Mouse (Mus musculus) embryonic facial prominence, embryonic 15.5 days (tissue): ENCODE results near the gene Nfia. TPM values are rescaled to one million over a fixed set of nuclear protein-coding genes. Genes with fewer than 3 reads are reported as not detected.

Experiments used
- ATAC-seq: fragments of 200-750 bp; cut with Nextera tagmentation; 2 replicates; pipeline ENCODE4 v1.8.0; 2017; ENCODE audit warnings: low read depth, moderate TSS enrichment; ENCODE audit not compliant: insufficient number of reproducible peaks, low FRiP score, low TSS enrichment
- H3K27ac ChIP-seq: fragments of 300-500 bp; sonication (generic); replicated peaks from 2 replicates; pipeline ENCODE4 v1.5.1; 2015; ENCODE audit warnings: mild to moderate bottlenecking, inconsistent platforms
- H3K27me3 ChIP-seq: fragments of 300-500 bp; sonication (generic); 2 replicates; pipeline ENCODE4 v1.6.1; 2015; ENCODE audit warnings: inconsistent platforms
- H3K36me3 ChIP-seq: fragments of 300-500 bp; sonication (generic); 2 replicates; pipeline ENCODE4 v1.6.1; 2015; ENCODE audit warnings: mild to moderate bottlenecking, inconsistent platforms
- H3K4me1 ChIP-seq: fragments of 300-500 bp; sonication (generic); 2 replicates; pipeline ENCODE4 v1.6.1; 2015; ENCODE audit warnings: inconsistent platforms
- H3K4me2 ChIP-seq: fragments of 300-500 bp; sonication (generic); replicated peaks from 2 replicates; pipeline ENCODE4 v1.6.1; 2015; ENCODE audit warnings: mild to moderate bottlenecking, inconsistent platforms
- H3K4me3 ChIP-seq: fragments of 300-500 bp; sonication (generic); replicated peaks from 2 replicates; pipeline ENCODE4 v1.5.1; 2015; ENCODE audit warnings: mild to moderate bottlenecking, inconsistent platforms
- H3K9ac ChIP-seq: fragments of 300-500 bp; sonication (generic); 2 replicates; pipeline ENCODE4 v1.6.1; 2015; ENCODE audit warnings: inconsistent platforms
- H3K9me3 ChIP-seq: fragments of 300-500 bp; sonication (generic); replicated peaks from 2 replicates; pipeline ENCODE4 v1.6.1; 2016; ENCODE audit warnings: inconsistent platforms
- WGBS: fragments of 180-500 bp; shearing (Covaris S2); methylation state at CpG from one replicate; pipeline ENCODE4 v1.1.7; 2015; 5-methylcytosine and 5-hydroxymethylcytosine counted together
- polyA plus RNA-seq: library from polyadenylated mRNA; unstranded; fragments of >200 nt; fragmentation: Nextera tagmentation; extraction: Ambion mirVana; gene quantifications from 2 replicates; pipeline ENCODE4 v1.2.1, GENCODE M21; 2015

Nfia gene
- polyA plus RNA-seq, 1 experiment from 2014 or later: 55.4 TPM

DNA sequence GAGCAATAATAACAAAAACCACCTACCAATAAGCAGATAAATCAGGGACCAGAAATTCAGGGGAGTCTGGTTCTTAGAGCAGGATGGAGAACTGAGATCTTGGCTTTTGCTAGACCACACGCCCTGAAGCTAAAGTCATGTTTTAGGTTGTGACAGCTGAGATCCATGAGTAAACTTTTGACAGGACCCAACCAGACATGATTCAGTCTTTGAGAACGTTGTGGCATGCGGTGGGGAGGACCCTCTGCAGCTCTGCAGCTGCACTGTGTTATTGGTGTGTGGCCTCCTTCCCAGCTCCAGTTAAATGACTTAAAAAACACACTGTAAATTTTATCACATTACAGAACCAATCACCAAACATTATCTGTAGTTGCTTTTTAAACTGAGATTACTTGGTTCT, 87.8 kb downstream of the Nfia start:
- 24% methylated on average over 3 of the region's 3 CpGs for WGBS
- Histone ChIP-seq H3K9me3 (no peaks in the 10 kb centered on the region), H3K4me1 (peaks cover 10% of the 10 kb centered on the region), H3K4me2 (no peak overlapping the region), H3K27me3 (no peaks in the 10 kb centered on the region), H3K9ac (no peak overlapping the region), H3K4me3 (no peak overlapping the region), H3K27ac (no peak overlapping the region), H3K36me3 (no peaks in the 10 kb centered on the region)
- ATAC-seq: no peak

DNA sequence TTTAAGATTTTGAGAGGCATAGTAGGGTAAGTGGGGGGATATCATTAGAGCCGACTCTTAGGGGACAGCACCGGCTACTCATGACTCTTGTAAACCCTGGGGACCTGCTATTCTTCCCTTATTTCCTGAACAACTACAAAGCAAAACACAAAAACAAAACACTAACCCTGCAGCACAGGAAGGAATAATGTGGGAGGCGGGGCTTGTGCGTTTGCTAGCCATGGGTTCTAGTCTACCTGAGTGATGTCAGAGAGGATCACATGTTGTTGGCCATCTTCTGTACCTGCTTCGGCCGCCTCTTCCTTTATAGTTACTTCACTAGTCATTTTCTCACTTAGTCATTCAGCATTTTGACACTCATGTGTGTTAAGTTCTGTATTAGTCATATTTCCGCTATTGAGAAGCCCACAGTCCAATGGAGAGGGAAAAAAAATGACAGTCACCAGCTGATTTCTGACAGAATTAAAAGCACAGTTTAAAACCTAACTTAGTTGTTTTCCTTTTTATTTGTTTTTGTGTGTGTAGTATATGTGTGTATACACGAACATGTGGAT, 88.3 kb downstream of the Nfia start:
- ATAC-seq: no peak
- Histone ChIP-seq H3K9ac (no peak overlapping the region), H3K9me3 (no peaks in the 10 kb centered on the region), H3K4me3 (no peak overlapping the region), H3K4me2 (no peak overlapping the region), H3K27me3 (no peaks in the 10 kb centered on the region), H3K4me1 (peaks cover 5% of the 10 kb centered on the region), H3K27ac (no peak overlapping the region), H3K36me3 (no peaks in the 10 kb centered on the region)
- WGBS: 82% methylated on average over 8 of the region's 8 CpGs

- Histone ChIP-seq H3K9me3 (no peaks in the 10 kb centered on the region), H3K27ac (no peak overlapping the region), H3K36me3 (no peaks in the 10 kb centered on the region), H3K4me2 (no peak overlapping the region), H3K4me1 (peaks cover 3% of the 10 kb centered on the region; the same call in 1 of the 2 replicates), H3K9ac (no peak overlapping the region), H3K27me3 (no peaks in the 10 kb centered on the region), H3K4me3 (no peak overlapping the region)
- no peak for ATAC-seq
- WGBS: 87% methylated on average over 6 of the region's 6 CpGs
Observed at GRCm38 (mm10) chr4:97862379-97862778, 89.8 kb downstream of the Nfia start.

DNA sequence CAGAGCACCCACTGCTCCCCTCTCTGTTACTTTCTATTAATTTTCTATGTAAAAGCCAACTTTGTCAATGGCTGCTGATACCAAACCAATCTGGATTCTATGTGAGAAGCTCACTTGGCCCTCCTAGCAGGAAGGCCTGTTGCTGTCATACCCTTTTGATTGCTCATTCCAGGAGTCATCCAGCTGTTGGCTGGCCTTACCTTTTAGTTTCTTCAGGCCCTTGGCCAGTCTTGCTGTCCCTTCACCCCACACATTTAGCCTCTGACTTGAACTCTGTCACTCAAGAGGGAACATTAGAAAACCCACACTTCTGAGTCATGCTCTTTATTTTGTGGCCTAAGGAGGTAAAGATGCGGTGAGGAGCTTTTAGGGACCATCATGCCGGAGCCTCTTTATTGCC, 91.7 kb downstream of the Nfia start:
- no peak for ATAC-seq
- Histone ChIP-seq H3K4me1 (peaks cover 7% of the 10 kb centered on the region), H3K9ac (no peak overlapping the region), H3K4me3 (no peak overlapping the region), H3K27ac (no peak overlapping the region), H3K36me3 (no peaks in the 10 kb centered on the region), H3K4me2 (no peak overlapping the region), H3K27me3 (no peaks in the 10 kb centered on the region), H3K9me3 (no peaks in the 10 kb centered on the region)
- 95% methylated on average over 2 of the region's 2 CpGs for WGBS

- ATAC-seq: no peak
- WGBS: 57% methylated on average over 3 of the region's 3 CpGs
- H3K4me2 ChIP-seq: no peak overlapping the region
Observed at GRCm38 (mm10) chr4:97865410-97865953, 92.9 kb downstream of the Nfia start.

GRCm38 (mm10) chr4:97866463-97866862, 93.9 kb downstream of the Nfia start:
- 54% methylated on average over 5 of the region's 5 CpGs for WGBS
- no peaks in the 10 kb centered on the region for H3K27me3 ChIP-seq
- no peaks in the 10 kb centered on the region for H3K36me3 ChIP-seq
- H3K27ac ChIP-seq: no peak overlapping the region
- no peak for ATAC-seq
- peaks cover 21% of the 10 kb centered on the region for H3K4me1 ChIP-seq
- no peak overlapping the region for H3K4me3 ChIP-seq
- no peaks in the 10 kb centered on the region for H3K9me3 ChIP-seq
- H3K9ac ChIP-seq: no peak overlapping the region
- no peak overlapping the region for H3K4me2 ChIP-seq

More at GRCm38 (mm10) chr4:97865410-97865953, 92.9 kb downstream of the Nfia start:
- Histone ChIP-seq H3K4me1 (peaks cover 16% of the 10 kb centered on the region), H3K4me3 (no peak overlapping the region), H3K9me3 (no peaks in the 10 kb centered on the region), H3K27ac (no peak overlapping the region), H3K27me3 (no peaks in the 10 kb centered on the region), H3K9ac (no peak overlapping the region), H3K36me3 (no peaks in the 10 kb centered on the region)

DNA sequence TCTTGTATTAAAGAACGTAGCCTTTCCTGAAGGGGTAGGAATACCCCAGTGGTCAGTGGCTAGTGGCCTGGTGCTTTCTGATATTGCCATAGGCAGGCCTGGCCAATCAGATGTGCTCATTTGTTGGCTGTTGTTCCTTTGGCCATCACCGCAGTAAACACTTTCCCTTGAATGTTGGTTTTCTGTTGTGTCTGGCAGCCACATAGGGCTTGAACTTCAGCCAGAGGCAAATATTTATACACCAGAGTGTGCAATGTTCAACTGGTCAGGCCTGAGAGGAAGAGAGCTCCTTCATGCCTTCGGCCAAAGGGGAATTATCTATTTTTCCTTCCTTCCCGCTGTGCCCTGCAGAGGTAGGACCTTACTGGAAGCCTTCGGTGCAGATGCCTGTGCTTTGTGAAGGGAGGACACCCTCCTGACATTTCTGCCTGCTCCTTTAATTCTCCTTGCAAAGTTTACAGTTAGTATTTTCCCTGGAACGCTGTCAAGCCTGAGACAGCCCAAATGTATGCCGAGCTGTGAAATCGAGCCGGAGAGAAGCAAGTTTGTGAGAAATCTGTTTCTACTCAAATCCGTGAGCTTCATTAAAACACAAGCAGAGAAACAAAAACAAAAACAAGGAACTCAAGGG, 95.9 kb downstream of the Nfia start:
- H3K9ac ChIP-seq: no peak overlapping the region

GRCm38 (mm10) chr4:97868938-97869440, 96.5 kb downstream of the Nfia start:
- H3K9me3 ChIP-seq: no peaks in the 10 kb centered on the region
- H3K9ac ChIP-seq: peak overlapping the region; percentile 7; the same call in 1 of the 2 replicates
- peak overlapping the region; percentile 46 for H3K4me2 ChIP-seq
- peak overlapping the region; percentile 93 for H3K27ac ChIP-seq
- peaks cover 28% of the 10 kb centered on the region for H3K4me1 ChIP-seq
- ATAC-seq: peak; percentile 93
- no peaks in the 10 kb centered on the region for H3K27me3 ChIP-seq
- no peaks in the 10 kb centered on the region for H3K36me3 ChIP-seq
- 25% methylated on average over 27 of the region's 27 CpGs for WGBS
- peak overlapping the region; percentile 37 for H3K4me3 ChIP-seq

More for the DNA sequence above, 95.9 kb downstream of the Nfia start:
- H3K36me3 ChIP-seq: no peaks in the 10 kb centered on the region
- 26% methylated on average over 10 of the region's 10 CpGs for WGBS
- H3K27ac ChIP-seq: peak overlapping the region; percentile 93
- peak overlapping the region; percentile 37 for H3K4me3 ChIP-seq
- peak overlapping the region; percentile 46 for H3K4me2 ChIP-seq
- no peaks in the 10 kb centered on the region for H3K27me3 ChIP-seq
- peak; percentile 55 for ATAC-seq
- H3K9me3 ChIP-seq: no peaks in the 10 kb centered on the region
- peaks cover 28% of the 10 kb centered on the region for H3K4me1 ChIP-seq

GRCm38 (mm10) chr4:97869451-97869850, 96.9 kb downstream of the Nfia start:
- Histone ChIP-seq H3K36me3 (no peaks in the 10 kb centered on the region), H3K4me1 (peaks cover 28% of the 10 kb centered on the region), H3K27ac (peak overlapping the region; percentile 93), H3K9ac (peak overlapping the region; percentile 7; the same call in 1 of the 2 replicates), H3K9me3 (no peaks in the 10 kb centered on the region), H3K4me2 (peak overlapping the region; percentile 46), H3K4me3 (peak overlapping the region; percentile 37), H3K27me3 (no peaks in the 10 kb centered on the region)
- no peak for ATAC-seq
- WGBS: 32% methylated on average over 7 of the region's 7 CpGs

DNA sequence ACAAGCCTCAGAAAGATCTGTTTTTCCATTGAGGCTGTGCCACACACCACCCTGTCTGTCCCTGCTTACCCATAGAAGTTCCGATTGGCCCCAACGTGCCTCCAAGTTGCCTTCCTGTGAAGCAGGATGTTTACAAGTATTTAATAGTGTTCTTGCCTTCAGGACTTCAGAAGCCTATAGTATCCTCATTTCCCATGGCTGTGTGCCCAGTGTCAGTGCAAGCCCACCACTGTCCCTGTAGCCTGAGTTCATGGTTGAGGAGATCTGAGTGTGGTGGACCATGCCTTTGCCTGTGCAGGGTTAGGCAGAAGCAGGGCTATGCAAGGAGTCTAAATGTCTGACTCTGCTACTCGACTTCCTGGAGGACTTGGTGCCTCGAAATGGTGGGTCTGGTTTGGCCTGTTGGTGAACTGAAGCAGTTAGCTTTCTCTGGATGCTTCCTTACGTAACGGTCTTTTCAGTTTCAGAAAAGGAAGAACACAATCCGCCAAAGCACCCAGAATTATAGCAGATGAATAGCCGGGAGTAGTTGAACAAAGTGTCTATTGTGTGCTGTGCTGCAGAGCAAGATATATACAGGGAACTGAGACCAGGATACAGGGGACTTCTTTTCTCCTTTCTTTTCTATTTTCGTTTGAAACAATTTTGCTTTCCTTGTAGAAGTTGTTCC, 99.4 kb downstream of the Nfia start:
- 51% methylated on average over 9 of the region's 9 CpGs for WGBS
- peak overlapping the region; percentile 35; the same call in 1 of the 2 replicates for H3K27ac ChIP-seq
- no peak overlapping the region for H3K4me2 ChIP-seq
- H3K9me3 ChIP-seq: no peaks in the 10 kb centered on the region
- no peaks in the 10 kb centered on the region for H3K36me3 ChIP-seq
- H3K4me3 ChIP-seq: no peak overlapping the region
- ATAC-seq: no peak
- no peak overlapping the region for H3K9ac ChIP-seq
- H3K27me3 ChIP-seq: no peaks in the 10 kb centered on the region
- H3K4me1 ChIP-seq: peaks cover 41% of the 10 kb centered on the region

DNA sequence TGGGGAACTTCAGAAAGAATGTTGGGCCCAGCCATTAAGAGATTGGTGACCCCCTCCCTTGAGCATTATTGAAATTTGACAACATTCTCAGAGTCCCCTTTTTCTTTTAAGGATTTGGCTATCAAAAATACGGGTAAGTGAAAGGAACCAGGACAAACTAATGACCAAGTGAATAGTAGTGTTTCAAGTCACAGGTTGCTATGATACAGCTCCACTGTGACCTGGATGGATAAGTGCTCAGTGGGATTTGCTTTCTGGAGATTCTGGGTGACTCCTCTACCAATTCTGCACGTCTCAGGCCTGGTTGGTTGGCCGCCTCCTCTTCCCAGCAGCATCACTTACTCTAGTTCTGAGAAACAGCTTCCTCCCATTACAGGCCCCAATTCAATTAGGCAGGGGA, 102.4 kb downstream of the Nfia start:
- H3K4me2 ChIP-seq: no peak overlapping the region
- H3K36me3 ChIP-seq: no peaks in the 10 kb centered on the region
- ATAC-seq: no peak
- no peak overlapping the region for H3K27ac ChIP-seq
- H3K9ac ChIP-seq: no peak overlapping the region
- no peaks in the 10 kb centered on the region for H3K9me3 ChIP-seq
- 72% methylated on average over 3 of the region's 3 CpGs for WGBS
- H3K4me1 ChIP-seq: peaks cover 28% of the 10 kb centered on the region
- H3K4me3 ChIP-seq: no peak overlapping the region
- H3K27me3 ChIP-seq: no peaks in the 10 kb centered on the region
